Mouse (Mus musculus) layer of hippocampus, adult 9-10 months (tissue): ENCODE measurements around the gene 1700042G07Rik.

ENCODE experiments used
- DNase-seq: peaks from one replicate; pipeline ENCODE4 v3.0.0; 2022; ENCODE audit warnings: low spot score

1700042G07Rik gene

GRCm38 (mm10) chr4:116162142-116162541 is 11.0 kb upstream of the 1700042G07Rik start:
- no peak for DNase-seq

- no peak for DNase-seq
Measured at GRCm38 (mm10) chr4:116164759-116165554, 8.2 kb upstream of the 1700042G07Rik start.

DNA sequence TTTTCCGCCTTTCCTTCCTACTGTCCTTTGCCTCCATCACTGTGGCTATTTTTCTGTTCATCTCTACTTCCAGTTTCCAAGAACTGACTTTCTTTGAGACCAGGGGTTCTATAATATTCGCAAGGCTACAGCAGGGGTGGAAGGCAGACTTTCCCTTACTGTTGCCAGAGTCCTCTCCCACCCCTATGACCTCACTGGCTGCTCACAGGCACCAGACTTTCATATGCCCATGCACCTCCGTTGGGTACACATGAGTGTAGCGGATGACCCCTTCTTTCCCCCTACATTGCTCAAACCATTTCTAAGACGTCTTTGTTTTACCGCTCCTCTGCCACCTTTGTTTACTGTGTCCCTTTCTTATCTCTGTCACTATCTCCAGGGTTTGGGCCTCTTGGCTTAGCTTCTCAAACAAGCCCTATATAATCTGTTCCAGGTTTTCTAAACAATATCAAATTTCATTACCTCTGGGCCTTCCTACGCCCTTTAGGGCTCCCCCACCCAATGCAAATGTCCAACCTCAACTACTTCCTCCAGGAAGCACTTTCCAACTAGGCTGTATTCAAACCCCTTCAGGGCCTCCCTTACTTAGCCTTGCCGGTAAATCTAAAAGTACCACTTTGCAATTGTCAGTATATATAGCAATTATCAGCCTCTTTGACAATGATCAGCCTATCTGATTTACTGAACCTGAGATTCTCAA is 7.3 kb upstream of the 1700042G07Rik start:
- no peak for DNase-seq

DNA sequence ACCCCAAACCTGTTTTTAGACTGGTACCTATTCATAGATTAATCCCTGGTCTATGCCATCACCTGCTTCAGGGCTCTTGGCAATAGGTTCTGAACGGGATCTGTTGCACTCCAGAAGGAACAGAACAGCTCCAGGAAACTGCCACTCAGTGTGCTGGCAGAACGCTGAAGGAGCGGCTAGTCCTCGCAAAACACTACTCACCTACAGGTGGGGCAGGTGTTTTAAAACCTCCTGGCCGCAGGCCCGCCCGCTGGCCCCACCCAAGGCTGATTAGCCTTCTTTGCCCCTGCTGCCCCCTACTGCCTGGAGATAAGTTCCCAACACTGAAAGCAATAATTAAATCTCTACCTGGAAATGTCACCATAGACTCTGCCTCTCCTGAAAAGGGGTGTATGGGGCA is 5.8 kb upstream of the 1700042G07Rik start, which contains the start of gene Tspan1:
TSS of gene Tspan1 (minus strand) at position 198 of the 400 bp plus-strand sequence.
- DNase-seq: no peak

- DNase-seq: peak; percentile 60
Measured at GRCm38 (mm10) chr4:116168617-116169352, 4.4 kb upstream of the 1700042G07Rik start.

DNA sequence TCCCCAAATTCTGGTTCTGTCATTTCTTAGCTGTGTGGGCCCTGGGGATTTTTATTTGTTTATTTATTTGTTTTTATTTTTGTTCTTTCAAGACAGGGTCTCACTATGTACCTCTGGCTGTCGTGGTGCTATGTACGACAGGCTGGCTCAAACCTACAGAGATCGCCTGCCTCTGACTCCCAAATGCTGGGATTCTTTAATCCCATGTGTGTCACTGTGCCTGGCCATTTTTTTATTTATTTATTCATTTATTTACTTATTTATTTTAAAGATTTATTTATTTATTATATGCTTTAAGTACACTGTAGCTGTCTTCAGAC is 3.9 kb upstream of the 1700042G07Rik start:
- DNase-seq: no peak

DNA sequence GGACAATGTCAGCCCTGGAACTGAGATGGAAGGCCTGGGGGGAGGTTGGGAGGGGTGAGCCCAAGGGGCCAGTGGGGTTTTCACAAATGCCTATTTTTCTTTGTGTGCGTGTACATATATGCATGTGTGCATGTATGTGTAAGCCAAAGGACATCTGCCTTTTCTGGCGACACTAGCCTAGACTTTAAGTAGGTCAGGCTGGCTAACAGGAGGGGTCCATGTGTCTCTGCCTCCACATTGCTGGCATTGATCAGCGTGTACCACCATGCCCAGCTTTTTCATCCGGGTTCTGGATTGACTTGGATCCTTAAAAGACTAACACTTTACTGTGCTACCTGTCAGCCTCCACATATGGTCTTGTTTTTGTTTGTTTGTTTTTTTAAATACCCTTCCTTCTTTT is 580 bp downstream of the 1700042G07Rik start:
- no peak for DNase-seq

- no peak for DNase-seq
Measured at GRCm38 (mm10) chr4:116174466-116175116, 1.4 kb downstream of the 1700042G07Rik start.

DNA sequence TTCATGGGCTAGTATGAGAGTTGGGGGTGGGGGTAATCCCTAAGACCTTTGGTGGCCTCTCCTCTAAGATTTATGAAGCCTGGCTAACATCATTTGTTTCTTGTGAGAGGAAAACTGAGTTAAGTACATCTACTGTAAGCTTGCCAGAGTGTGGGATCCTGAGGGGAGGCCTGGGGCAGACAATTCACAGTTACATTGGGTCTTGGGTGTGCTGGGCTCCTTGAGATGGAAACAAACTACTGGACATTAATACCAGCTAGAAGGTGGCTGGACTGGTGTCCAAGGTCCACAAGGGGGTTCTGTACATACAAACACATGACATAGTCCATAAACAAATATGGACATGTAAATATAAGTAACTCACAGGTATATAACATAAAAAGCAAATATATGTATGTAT is 2.0 kb downstream of the 1700042G07Rik start:
- DNase-seq: no peak

DNA sequence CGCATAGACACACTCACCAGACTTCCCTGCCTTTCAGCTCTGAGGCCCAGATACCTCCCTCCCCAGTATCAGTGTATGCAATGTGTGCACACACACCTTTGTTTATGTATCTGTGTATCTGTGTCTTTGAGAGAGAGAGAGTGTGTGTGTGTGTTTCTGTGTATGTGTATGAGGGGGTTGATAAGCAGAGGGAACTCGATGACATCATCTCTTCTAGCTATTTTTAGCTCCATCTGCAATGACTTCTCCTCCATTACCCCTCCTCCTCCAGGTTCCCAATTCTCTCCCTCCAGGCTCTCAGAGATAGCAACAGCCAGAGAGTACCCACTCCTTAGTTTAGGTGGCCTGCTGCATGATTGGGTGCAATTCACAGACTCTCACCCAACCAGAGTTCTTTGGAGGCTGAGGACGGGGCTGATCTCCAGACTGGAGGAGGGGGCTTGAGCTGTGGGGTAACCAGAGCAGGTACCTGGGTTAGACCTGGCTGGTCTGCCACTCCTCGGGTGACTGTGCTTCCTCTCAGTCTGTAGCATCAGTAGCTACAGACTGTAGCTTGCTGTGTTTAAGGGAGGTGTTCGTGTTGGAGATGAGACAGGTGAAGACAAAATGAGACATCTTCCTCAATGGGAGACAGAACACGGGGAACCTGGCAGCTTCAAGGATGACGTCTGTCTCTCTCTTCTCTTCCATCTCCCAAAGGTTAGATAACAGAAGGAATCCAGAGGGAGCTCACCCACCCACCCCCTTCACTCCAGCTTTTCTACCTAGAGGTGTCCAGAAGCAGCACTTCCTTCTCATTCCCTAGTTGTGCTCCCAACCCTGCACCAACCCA is 2.8 kb downstream of the 1700042G07Rik start:
- no peak for DNase-seq

- DNase-seq: no peak
Measured at GRCm38 (mm10) chr4:116176543-116176988, 3.4 kb downstream of the 1700042G07Rik start.

- DNase-seq: no peak
Measured at GRCm38 (mm10) chr4:116177140-116177539, 4.0 kb downstream of the 1700042G07Rik start.

DNA sequence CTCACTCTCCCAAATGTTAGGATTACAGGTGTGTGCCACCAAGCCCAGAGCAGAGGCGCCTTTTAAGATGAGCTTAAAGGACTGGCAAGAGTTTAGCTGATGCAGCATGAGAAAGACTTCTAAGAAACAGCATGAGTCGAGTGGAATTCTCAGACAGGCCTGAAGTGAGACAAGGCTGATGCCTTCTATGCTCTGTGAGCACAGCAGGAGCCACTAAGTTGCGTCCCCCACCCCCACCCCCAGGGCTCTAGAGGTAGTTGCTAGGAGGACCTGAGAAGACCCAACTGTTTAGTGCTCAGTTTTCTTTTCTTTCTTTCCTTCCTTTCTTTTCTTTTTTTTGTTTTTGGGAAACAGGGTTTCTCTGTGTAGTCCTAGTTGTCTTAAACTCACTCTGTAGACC is 8.9 kb downstream of the 1700042G07Rik start:
- no peak for DNase-seq

DNA sequence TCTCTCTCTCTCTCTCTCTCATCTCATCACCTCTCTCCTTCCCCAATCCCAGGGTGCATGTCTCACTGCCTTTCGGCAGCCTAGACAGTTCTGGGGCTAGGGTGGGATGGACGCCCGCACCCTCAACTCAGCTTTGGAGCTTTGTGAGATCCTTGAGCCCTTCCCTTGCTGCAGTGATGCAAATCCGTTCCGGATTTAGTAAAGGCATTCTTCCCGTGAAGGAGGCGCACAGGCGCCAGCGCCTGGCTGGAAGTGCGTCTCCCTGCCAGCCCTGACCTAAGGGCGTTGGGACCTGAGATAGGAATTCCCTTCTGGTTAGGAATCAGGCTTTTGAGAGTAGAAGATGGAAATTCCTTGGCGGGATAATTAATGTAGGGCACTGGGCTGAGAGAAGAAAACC is 9.6 kb downstream of the 1700042G07Rik start:
- no peak for DNase-seq

DNA sequence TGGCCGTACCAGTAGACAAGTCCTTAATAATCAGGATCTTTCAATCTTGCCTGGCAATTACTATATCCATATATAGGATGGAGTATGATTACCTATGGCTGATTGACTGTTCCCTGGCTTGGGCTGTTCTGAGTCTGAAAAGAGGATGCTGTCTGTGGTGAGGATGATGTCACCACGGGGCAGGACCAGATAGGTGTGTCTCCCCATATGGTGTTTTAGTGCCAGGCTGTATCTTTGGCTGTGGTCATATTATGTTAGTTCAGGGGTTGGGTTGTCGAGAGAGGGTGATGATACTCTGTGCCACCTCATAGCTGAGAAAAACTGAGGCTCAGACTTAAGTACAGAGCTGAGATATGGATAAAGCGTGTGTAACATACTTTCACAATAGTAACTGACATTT is 11.9 kb downstream of the 1700042G07Rik start:
- no peak for DNase-seq

- no peak for DNase-seq
Measured at GRCm38 (mm10) chr4:116192286-116192835, 19.2 kb downstream of the 1700042G07Rik start.

DNA sequence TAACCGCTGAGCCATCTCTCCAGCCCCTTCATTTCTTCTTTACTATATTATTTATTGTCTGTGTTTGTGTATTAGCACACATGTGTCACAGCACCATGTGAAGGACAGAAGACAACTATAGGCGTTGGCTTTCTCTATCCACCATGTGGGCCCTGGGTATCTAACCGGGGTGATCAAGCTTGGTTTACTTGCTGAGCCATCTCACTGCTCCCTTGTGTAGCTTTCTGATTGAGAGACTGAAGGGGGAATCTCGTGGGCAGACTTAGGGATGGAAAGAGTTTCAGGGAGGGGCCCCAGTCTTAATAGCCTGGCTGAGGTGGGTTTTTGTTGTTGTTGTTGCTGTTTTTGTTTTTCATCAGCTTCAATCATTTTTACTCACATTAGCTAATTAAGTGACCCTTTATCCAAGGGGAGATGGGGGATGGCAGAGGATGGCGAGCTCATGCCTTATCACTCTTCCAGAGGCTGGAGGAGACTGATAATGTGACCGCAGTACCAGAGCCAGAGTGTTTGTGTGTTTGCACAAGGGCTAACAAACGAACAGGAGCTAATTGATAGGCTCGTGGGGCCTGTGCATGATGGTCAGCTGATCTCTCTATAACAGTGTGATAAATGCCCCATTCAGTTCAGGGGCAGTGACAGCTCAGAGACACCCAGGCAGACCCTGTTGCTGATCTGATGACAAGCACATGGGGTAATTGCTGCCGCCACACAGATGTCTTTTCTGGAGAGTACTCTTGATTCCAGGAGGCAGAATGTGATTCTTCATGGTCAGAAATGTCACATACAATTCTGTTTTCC is 20.6 kb downstream of the 1700042G07Rik start:
- DNase-seq: no peak

GRCm38 (mm10) chr4:116198422-116198821 is 25.2 kb downstream of the 1700042G07Rik start:
- no peak for DNase-seq

DNA sequence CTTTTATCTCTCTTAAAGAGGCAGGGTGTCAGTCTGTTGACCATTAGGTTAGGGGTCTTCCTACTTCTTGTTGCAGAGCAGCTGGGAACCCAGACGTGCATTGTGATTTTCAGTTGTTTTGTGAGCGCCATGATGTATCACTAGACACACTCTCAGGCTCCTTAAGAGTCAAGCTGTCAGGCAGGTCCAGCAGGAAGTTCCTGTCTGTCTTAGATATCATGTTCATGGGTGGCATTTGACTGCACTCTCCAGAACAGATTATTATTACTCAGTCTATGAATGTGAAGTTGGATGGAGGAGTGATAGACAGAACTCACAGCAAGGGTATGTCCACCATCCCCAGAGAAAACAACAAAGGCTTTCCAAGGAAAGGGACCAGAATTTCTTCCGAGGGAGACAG is 31.2 kb downstream of the 1700042G07Rik start:
- no peak for DNase-seq

- no peak for DNase-seq
Measured at GRCm38 (mm10) chr4:116206531-116206930, 33.4 kb downstream of the 1700042G07Rik start.
